Mouse (Mus musculus) cerebellum, adult 9-11 months (tissue): ENCODE data around the gene Hdgf.
A peak's percentile ranks its signal among the peaks of the same experiment; 100 is the strongest.
"Not testable (repeated sequence)": the region's sequence is repeated elsewhere in the genome, so short reads cannot be mapped to it uniquely, and the experiment has no call there.

Source experiments
- DNase-seq: peaks from one replicate; pipeline ENCODE4 v3.0.0; 2022

Hdgf gene

DNA sequence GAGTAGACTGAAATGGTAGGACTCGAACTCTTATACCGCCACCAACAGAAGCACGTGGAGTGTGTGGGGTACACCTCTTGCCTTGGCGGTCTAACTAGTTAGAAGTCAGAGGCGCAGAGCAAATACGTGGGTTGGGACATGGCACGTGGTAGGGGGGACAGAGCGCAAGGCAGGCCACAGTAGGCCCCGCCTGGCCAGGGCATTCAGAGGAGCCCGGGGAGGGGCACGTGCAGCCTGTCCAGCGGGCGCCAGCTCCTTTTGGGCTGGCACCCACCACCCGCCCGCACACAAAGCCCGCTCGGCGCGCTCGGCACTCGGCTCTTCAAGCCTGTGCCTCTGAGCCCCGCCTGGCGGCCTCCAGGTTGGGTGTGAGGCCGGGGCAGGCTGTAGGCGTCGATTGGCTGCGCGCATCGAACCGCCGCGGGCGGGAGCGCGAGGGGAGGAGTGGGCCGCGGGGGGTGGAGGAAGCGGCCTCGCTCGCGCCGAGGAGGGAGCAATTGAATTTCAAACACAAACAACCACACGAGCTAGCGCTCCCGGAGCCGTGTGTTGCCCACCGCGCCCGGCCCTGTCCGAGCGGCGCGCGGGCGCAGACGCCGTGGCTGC lies at the start of gene Hdgf:
Hdgf (plus strand) TSS at position 442 of the 606 bp plus-strand sequence.
- peak; percentile 96 for DNase-seq

DNA sequence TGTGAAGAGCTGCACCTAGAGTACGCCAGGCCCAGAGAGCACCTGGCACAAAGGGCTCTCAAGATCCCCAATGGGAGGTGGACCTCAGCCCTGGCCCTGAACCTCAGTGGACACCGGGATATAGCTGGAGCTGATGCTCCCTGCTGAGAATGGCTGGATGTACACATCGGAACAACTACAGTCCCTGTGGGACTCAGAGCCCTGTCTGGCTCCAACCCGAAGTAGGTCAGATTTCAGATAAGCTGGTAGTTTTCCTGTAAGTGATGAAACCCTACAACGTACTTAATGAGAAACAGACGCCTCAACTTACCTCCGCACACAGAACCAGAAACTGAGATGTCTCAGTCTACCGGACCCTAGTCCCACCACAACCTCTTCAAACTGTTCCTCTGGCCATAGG lies 48.5 kb upstream of the Hdgf start:
- DNase-seq, result no peak

DNA sequence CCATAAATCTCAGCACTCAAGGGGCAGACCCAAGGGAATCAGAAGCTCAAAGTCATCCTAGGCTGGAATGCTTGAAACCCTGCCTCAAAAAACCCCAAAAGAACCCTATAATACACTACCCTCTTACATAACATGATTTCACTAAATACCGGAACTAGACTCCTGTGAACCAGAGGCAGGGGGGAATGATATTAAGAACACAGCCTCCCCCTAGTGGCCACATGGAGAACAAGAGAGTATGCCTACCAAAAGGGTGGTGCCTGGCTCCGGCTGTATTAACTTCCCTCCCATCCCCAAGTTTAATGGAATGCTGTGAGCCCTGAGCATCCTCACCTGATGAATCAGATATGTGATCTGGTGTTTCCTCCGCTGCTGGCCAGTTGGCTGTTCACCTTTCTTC lies 46.3 kb upstream of the Hdgf start:
- DNase-seq, result peak; percentile 44

DNA sequence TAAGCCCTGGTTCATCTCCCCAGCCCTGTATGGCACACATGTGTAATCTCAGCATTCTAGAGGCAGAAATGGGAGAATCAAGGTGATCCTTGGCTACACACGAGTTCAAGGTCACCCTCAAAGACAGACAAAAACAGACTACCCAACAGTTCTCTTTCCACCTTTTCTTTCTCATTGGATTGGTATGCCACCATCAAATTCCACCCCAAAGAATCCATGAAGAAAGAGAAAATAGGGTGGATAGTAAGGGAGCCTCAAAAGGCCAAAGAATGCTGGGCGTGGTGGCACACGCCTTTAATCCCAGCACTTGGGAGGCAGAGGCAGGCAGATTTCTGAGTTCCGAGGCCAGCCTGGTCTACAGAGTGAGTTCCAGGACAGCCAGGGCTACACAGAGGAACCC lies 42.0 kb upstream of the Hdgf start:
- not testable (repeated sequence) for DNase-seq

DNA sequence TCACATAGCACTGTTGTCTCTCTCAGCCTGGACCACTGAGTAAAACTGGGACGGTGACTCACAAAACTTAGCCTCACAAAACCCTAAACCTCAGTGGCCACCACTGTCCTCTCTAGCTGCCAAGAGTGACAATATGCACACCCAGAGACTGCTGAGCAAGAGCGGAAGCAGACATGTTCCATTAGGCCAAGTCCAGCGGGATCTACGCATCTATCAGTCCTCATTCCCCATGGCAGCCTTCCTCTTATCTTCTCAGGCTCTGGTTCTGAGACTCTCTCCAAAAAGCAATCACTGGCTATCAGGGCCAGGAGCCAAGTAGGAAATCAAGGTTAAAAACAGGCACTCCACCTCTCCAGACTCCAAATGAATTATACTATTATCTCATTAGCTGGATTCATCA lies 28.4 kb upstream of the Hdgf start:
- no peak for DNase-seq

DNA sequence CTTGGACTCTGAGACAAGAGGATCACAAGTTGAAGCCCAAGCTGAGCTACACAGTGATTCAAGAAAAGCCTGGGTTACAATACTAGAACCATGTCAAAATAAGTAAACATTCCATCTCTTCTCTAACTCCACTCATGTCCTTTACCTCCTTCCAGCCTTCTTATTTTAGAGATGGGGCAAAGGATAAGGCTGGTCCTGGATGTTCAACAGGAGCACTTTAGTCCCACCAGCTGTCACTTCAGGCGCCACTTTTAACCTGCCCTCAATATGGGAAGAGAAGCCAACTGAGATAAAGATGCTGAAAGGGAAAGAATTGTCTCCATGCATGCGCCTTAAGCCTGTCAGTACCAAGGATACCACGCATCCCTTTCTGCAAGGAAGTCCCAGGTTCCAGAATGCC lies 21.8 kb upstream of the Hdgf start:
- no peak for DNase-seq

DNA sequence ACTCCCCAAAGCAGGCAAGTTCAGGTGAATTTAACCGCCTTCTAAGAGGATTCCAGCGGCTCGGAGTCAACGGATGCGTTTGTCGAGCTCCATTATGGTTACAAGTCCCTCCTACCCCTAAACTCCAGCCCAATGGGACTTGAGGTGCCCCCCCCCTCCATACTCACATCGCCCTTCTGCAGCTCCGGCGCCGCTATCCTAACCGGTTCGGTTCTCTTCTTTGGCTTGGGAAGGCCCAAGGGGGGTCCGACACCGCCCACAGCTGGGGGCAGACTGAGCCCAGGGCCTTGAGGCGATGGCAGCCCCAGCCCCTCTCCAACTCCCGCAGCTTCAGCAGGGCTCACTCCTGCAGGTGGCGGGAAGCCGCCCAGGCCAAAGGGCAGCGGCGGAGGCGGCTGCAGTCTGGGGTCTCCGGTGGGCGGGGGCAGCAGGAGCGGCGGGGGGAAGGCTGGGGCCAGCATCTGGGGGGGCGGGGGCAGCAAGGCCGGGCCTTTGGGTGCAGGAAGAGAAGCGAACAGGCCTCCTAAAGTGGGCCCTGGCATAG lies 21.3 kb upstream of the Hdgf start:
- DNase-seq, result peak; percentile 85

DNA sequence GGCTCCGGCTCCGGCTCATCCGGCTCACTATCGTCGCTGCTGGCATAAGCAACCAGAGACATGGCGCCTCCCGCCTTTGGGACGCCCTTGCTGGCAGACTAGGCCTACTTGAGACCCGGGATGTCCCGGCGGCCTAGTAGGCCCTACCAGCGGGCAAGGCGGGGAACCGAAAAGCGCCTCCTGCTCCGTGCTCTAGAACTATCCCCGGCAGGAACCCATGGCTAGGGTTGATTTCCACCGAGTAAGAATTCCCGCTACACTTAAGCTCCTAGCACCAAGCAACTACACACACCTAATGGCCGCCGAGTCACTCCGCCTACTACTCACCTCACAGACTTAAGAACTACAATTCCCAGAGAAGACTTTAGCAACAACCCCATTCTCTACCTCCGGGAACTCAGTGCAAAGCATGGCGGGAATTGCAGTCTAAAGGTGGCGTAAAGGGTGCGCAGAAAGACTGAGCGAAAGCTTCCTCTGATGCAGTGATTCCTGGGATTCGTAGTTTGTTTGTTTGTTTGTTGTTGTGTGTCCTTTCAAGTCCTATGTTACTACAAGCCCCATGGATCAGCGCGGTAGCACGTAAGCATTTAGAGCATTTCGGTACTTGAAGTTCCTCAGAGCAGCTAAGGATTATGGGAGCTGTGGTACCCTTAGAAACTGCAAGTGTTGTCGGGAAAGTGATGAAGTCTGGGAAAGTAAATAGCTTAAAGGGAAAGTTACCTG lies 20.7 kb upstream of the Hdgf start, which contains the start of gene Prcc:
Prcc (minus strand) TSS at position 328 of the 723 bp plus-strand sequence.
- DNase-seq, result peak; percentile 98

DNA sequence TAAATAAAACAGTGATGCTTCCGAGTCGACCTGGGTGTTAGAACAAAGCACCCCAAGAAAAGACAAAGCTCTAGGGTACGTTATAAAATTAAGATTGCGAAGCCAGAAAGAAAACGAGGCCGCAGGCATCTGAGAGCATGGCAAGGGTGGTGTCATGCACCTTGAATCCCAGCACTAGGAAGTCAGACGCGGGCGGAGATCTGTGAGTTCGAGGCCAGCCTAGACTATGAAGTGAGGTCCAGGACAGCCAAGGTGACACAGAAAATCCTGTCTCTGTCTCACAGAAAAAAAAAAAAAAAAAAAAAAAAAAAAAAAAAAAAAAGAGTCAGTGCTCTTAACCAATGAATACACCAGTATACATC lies 20.1 kb upstream of the Hdgf start:
- DNase-seq, result no peak

DNA sequence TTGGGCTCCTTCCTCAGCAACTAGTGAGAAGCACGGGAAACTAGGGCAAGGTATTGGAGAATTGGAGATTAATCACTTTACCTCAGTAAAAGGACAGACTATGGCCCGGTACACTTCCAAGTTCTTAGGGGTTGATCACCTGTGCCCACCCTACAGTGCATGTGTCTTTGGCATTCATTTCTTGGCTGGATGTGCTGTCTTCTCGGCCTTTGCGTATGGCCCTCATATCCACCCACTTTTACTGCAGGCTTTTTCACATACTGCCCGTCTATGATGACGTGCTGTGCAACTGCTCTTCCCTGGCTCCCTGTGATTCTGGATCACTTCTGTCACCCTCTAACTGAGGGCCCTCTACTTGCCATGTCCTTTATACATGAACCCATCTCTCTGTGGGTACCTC lies 19.7 kb upstream of the Hdgf start:
- DNase-seq, result peak; percentile 73

DNA sequence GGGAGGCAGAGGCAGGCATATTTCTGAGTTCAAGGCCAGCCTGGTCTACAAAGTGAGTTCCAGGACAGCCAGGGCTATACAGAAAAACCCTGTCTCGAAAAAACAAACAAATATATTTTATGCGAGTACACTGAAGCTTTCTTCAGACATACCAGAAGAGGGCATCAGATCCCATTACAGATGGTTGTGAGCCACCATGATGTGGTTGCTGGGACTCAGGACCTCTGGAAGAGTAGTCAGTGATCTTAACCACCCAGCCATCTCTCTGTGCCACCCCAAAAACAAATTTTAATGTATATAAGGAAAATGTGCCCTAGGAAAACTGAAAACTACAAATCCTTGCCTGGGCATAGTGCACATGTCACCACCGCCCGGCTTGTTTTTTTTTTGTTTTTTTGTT lies 18.7 kb upstream of the Hdgf start:
- DNase-seq, result peak; percentile 11

DNA sequence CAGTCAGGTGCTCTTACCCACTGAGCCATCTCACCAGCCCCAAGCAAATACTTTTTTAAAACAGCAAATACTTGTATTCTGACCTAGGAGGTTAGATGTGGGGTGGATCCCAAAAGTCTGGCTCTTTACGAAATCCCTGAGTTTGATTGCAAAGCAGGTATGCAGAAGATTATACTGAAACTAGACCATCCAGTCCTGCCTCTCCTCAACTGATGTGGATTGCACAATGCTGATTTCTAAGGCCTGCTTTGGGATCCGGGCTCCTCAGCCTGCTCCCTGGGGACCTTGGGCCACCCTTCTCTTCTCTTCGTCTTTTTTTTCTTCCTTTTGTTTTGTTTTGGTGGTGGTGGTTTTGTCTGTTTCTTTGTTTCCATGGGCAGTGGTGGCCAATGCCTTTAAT lies 14.6 kb upstream of the Hdgf start:
- DNase-seq, result no peak

DNA sequence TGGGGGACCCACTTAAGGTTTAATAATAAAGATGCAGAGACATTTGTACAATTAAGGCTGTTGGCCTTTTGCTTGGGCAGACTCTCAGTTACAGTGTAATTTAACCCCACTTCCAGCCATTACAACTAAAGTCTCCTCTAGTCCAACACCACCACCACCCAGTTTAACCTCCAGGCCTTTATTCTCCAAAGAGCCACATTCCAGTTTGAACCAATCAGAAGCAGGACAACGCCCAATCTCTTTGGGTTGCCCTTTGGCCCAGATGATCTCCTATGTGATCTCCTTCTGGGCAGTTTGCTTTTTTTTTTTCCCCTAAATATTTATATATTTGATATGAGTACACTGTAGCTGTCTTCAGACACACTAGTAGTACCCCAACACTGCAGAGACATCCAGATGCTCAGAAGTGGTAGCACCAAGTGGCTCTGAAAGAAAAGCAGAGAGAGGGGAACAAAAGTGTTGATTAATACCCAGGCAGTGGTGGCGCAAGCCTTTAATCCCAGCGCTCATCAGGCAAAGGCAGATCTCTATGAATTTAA lies 12.7 kb upstream of the Hdgf start:
- DNase-seq, result no peak

DNA sequence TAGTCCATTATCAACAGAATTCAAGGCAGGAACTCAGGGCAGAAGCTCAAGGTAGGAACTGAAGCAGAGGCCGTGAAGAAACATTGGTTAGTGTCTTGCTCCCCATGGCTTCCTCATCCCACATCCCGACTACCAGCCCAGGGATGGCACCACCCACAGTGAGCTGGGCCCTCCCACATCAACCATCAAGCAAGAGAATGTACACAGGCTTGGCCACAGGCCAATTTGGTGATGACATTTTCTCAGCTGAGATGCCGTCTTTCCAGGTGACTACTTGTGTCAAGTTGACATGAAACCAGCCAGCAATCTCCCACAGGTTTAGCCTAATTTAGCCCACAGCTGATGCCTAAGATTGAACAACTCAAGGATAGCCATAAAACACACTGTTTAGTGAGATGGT lies 6.9 kb upstream of the Hdgf start:
- DNase-seq, result no peak

DNA sequence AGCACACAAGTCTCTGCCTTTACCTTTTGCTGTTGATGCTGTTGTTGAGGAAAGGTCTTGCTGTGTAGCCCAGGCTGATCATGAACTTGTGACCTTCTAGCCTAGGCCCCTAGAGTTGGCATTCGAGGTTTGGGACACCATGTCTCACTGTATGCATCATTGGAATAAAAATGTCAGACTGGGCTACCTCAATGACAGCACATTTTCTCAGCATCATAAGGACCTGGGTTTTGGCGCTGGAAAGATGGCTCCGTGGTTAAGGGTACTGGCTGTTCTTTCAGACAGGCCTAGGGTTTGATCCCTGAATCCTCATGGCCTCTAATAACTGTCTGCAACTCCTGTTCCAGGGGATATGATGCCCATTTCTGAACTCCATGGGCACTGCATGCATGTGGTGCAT lies 6.3 kb upstream of the Hdgf start:
- no peak for DNase-seq

DNA sequence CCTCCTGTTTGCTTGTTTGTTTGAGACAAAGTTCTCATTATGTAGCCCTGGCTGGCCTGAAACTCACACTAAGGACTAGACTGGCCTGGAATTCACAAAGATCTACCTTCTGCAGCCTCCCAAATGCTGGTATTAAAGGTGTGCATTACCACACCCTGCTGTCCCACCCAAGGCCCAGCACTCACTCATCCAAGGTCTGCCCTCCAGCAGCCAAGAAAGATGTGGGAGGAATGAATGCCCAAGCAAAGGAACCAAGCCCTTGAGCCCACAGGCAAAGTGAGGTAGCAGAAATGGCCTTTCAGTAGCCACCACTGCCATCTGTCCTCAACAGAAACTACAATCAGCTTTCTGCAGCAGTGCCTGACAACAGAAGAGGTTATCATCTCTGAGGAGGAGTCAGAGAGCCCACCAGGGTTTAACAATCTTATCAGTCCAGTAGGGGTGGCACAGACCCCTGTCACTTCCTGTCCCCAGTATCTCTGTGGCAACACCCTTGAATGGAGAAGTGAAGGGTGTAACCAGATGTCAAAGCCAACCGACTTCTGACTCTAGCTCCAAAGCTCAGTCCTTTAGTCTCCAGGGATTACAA lies 5.0 kb upstream of the Hdgf start:
- DNase-seq, result no peak

DNA sequence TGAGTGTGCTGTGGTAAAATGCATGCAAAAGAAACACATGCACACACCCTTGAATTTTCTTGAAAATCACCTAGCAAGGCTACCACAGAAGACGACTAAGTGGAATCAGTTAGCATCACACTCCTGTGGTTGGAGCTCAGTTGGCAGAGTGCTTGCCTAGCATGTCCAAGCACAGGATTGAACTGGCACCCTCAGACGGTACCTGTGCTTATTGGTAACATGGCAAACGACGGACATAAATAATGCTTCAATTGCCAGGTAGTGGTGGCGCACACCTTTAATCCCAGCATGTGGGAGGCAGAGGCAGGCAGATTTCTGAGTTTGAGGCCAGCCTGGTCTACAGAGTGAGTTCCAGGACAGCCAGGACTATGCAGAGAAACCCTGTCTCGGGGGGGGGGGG lies 4.2 kb upstream of the Hdgf start:
- DNase-seq, result not testable (repeated sequence)

DNA sequence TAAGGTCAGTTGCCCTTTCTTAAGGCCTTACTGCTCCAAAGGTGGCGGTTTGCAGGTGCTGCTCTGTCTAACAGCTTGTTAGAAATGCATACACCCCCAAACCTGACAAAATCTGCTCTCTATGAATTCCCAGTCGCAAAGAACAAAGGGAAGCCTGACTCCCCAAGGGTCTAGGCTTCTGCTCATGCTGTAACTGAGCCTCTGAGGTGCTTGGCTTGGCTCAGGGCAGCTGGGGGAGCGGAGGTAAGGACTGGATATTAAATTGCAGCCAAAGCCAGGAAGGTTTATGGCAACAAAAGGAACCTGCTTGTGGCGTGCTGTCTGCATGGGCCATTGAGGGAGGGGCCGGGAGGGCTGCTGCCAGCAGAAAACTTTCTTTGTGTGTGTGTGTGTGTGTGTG lies 2.3 kb upstream of the Hdgf start:
- peak; percentile 14 for DNase-seq

DNA sequence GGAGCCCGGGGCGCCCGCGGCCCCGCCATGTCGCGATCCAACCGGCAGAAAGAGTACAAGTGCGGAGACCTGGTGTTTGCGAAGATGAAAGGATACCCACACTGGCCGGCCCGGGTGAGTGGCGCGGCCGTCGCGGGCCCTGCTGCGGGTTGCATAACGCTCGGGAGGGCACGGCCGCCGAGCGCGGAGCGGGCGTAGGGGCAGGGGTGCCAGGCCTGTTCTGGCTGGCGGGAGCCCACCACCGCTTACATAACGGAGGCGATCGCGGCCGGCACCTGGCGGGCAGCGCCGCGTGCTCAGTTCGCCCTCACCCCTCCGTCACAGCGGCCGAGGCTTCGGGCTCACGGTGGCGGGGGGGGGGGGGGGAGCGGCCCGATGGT lies 470 bp downstream of the Hdgf start:
- DNase-seq, result peak; percentile 80

DNA sequence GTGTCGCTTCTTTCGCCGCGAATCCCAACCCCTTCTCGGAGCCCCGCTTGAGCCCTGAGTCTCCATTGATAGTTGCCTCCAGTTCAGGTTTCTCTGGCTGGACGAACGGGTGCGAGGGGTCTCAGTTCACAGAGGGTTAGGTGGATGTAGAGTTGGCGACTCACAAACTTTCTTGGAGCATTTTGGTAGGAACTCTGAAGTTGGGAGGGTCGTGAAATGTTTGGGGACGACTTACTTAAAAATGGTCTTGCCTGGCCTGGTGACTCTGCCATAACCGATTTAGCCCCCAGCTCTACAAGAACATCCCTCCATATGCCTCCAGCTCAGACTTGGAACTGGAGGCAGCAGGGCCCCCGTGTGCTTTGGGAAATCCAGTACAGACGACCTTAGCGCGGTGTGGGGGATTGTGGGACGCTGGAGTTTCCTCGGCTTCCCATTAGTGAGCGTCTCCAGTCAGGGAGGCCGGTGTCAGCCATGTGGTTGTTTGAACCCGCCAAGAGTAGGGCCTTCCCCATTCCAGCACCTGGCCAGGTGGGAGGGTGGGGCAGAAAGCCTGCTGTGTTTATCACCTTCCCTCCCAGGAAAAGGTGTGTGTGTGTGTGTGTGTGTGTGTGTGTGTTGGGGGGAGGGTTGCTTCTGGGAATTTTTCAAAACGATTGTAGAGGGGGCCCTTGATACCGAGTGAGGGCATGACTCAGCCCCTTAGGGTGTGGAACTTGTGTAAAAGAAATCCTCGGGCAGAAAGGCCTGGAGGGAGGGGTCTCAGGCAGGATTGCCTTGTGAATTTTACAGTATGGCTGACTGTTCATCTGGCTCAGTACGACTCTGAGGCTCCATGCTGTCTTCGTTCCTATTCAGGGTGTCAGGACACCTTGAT lies 1.1 kb downstream of the Hdgf start:
- peak; percentile 67 for DNase-seq

DNA sequence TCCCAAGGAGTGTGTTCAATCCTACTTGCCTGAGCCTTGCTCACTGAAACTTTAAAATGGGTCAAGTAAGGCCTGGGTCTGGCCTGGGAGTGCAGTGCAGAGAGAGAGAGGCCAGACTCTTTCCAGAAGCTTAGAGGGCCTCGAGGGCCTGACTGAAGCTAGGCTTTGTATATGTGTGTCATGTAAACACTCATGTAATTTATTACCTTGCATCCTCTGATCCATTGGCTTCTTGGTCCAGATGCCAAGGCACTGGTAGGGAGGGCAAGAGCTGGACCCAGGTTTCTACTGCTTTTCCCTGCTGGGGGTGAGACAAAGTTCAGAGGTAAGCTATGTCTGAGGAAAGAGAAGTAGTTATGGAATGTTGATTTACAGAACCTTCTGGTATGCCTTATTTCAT lies 1.8 kb downstream of the Hdgf start:
- DNase-seq, result no peak

DNA sequence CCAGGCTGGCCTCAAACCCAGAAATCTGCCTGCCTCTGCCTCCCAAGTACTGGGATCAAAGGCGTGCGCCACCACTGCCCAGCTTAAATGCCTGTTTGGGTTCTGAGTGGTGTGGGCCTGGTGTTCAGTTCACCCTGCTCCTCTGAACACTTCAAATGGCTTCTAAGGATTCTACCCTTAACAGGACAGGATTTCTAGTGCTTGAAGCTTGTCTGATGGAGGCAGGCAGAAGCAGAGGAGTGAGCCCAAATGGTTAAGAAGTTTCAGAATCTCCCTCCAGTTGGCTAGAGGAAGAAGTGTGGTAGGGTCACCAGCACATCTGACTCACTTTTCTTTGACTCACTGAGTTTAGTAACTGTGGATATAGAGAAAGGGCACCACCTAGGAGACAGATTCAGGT lies 3.3 kb downstream of the Hdgf start:
- DNase-seq, result peak; percentile 19

DNA sequence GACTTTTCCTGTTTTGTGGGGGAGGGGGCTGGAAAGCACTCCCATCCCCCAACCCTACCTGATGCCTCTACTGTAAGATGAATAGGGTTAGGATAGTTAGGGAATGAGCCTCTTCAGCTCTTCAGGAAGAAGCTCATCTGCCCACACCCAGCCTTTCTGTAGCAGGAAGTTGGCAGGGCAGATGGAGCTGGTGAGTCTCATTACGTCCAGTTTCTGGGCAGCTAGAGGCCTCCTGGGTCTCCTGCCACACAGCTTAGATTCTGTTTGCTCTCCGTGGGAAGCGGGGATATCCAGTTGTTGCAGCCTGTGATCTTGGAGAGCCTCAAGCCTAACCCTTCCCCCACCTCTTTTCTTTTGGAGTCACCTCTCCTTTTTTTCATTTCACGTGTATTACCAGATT lies 3.8 kb downstream of the Hdgf start:
- DNase-seq, result peak; percentile 45
